Mouse (Mus musculus): ENCODE measurements around the gene Gtf3c1. TPM values are rescaled to one million over a fixed set of nuclear protein-coding genes. Genes with fewer than 3 reads are reported as not detected.

Gtf3c1 gene
- total and polyA plus RNA-seq, 2 experiments from 2014 or later, result 20.9 to 72.0 TPM

DNA sequence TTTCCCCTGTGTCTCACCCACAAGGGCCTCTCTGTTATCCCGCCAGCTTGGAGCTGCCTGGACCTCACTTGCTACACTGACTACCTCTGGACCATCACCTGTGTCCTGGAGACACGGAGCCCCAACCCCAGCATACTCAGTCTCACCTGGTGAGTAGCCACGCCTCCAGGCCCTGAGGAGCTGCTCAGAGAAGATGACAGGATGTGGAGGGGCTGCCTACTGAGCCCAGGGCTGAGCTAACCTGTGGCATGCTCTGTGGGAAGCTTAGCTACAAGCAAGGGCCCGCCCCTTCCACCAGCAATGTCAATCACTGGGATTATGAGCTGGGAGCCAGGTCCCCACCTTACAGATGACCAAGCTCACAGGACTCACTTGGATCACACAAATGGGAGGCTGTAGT is 82.4 kb downstream of the Gtf3c1 start:
- no peak overlapping the region for H3K9ac ChIP-seq (replicated peaks; ENCODE audit: low read length, poor library complexity, severe bottlenecking)
- no peaks in the 10 kb centered on the region for H3K4me1 ChIP-seq (ENCODE audit: insufficient read depth, low read length)
- WGBS, result 71% methylated on average over 4 of the region's 4 CpGs
- no peaks in the 10 kb centered on the region for H3K27me3 ChIP-seq (ENCODE audit: insufficient read depth, low read length)
- DNase-seq (ENCODE audit: low spot score), result no peak
- H3K27ac ChIP-seq (ENCODE audit: low read depth, low read length), result no peak overlapping the region
- no peaks in the 10 kb centered on the region for H3K9me3 ChIP-seq (ENCODE audit: low read length)
- no peaks in the 10 kb centered on the region for H3K36me3 ChIP-seq (ENCODE audit: insufficient read depth, low read length)
- H3K4me3 ChIP-seq (ENCODE audit: low read depth, low read length), result no peak overlapping the region
- no peak for ATAC-seq (ENCODE audit: low FRiP score)
- no peak overlapping the region for H3K4me2 ChIP-seq (ENCODE audit: low read depth, low read length, poor library complexity, severe bottlenecking)
- TF ChIP-seq CTCF (IDR thresholded peaks at IDR 0.05), result no peak

DNA sequence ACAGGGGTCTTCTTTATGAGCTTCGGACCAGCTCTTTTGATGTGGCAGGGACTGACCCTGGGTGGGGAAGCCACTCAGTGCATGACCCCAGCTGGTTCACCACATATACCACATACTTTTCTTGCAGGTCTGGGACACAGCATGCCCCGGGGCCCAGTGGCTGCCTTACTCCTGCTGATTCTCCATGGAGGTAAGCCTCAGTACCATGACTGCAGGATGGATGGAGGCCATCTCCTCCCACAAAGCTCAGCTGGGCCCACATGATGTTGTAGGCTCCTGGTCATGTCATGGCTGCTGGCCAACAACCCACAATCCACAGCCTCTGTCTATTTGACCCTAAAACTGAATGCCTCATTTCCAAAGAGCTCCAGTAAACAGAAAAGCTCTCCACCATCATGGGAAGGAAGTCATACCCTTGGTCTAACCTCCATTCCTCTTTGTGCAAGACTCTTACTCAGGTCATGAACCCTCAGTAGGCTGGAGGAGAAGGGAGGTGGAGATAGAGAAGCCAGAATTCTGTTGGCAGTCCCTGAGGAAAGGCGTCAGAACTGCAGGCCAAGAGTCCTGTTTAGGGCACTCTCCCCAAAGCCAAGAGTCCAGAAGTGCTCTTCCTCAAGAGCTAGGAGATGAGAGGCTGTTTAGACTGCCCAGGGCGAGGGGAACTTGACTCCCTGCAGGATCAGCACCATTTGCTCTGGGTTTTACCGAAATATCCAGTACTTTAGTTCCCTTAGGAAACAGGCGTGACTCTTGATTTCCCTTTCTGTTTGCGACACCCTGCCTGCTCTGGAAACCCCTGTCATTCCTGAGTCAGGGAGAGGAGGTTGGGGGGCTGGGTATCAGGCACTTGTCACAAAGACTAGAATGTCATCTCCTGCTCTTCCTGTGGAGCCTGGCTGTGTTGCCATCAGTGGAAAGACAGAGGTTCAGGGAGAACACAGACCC is 84.6 kb downstream of the Gtf3c1 start:
- WGBS, result 82% methylated on average over 7 of the region's 7 CpGs
- H3K27me3 ChIP-seq (ENCODE audit: insufficient read depth, low read length), result no peaks in the 10 kb centered on the region
- H3K4me2 ChIP-seq (ENCODE audit: low read depth, low read length, poor library complexity, severe bottlenecking), result no peak overlapping the region
- H3K27ac ChIP-seq (ENCODE audit: low read depth, low read length), result no peak overlapping the region
- DNase-seq (ENCODE audit: low spot score) (no peak), ATAC-seq (ENCODE audit: low FRiP score) (no peak)
- H3K4me1 ChIP-seq (ENCODE audit: insufficient read depth, low read length), result no peaks in the 10 kb centered on the region
- TF ChIP-seq CTCF (IDR thresholded peaks at IDR 0.05), result no peak
- no peak overlapping the region for H3K9ac ChIP-seq (replicated peaks; ENCODE audit: low read length, poor library complexity, severe bottlenecking)
- no peaks in the 10 kb centered on the region for H3K36me3 ChIP-seq (ENCODE audit: insufficient read depth, low read length)
- no peaks in the 10 kb centered on the region for H3K9me3 ChIP-seq (ENCODE audit: low read length)
- H3K4me3 ChIP-seq (ENCODE audit: low read depth, low read length), result no peak overlapping the region

DNA sequence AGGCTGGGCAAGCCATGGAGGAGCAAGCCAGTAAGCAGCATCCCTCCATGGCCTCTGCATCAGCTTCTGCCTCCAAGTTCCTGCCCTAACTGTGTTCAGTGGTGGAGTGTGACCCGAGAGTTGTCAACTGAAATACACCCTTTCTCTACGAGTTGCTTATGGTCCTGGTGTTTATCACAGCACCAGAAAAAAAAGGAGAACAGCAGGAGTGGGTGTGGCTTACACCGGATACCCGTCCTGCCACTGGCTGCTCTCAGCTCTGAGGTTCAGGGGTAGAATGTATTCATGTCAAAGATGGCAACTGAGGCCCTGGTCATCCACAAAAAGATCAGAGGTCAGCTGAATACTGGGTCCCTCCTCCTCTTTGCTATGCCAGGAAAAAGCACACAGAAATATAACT is 87.5 kb downstream of the Gtf3c1 start:
- Histone ChIP-seq H3K27ac (ENCODE audit: low read depth, low read length) (no peak overlapping the region), H3K4me1 (ENCODE audit: insufficient read depth, low read length) (no peaks in the 10 kb centered on the region), H3K4me2 (ENCODE audit: low read depth, low read length, poor library complexity, severe bottlenecking) (no peak overlapping the region), H3K27me3 (ENCODE audit: insufficient read depth, low read length) (no peaks in the 10 kb centered on the region), H3K36me3 (ENCODE audit: insufficient read depth, low read length) (no peaks in the 10 kb centered on the region), H3K4me3 (ENCODE audit: low read depth, low read length) (no peak overlapping the region), H3K9me3 (ENCODE audit: low read length) (no peaks in the 10 kb centered on the region), H3K9ac (replicated peaks; ENCODE audit: low read length, poor library complexity, severe bottlenecking) (no peak overlapping the region)
- TF ChIP-seq CTCF (IDR thresholded peaks at IDR 0.05), result no peak
- 69% methylated on average over 4 of the region's 4 CpGs for WGBS
- ATAC-seq (ENCODE audit: low FRiP score) (no peak), DNase-seq (ENCODE audit: low spot score) (no peak)

DNA sequence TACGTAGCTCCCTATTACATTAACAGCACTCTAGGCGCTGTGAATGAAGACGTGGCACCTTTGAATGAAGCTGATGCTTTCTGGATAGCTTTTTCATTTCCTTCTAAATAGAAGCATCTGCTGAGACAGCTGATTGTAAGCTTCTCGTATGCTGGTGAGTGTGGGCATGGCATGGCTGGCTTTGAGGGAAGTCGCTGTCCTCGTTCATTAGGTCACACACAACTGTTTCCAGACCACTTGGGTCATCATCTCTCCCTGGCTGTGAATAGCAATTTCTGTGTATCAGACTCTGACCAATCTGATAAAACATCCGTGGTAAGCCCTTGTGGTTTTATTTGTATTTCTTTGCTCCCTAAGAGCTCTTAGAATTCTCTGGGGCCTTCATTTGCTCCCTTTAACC is 89.6 kb downstream of the Gtf3c1 start:
- WGBS, result 87% methylated on average over 7 of the region's 7 CpGs
- Histone ChIP-seq H3K9me3 (ENCODE audit: low read length) (no peaks in the 10 kb centered on the region), H3K36me3 (ENCODE audit: insufficient read depth, low read length) (no peaks in the 10 kb centered on the region), H3K4me2 (ENCODE audit: low read depth, low read length, poor library complexity, severe bottlenecking) (no peak overlapping the region), H3K27me3 (ENCODE audit: insufficient read depth, low read length) (no peaks in the 10 kb centered on the region), H3K27ac (ENCODE audit: low read depth, low read length) (no peak overlapping the region), H3K4me3 (ENCODE audit: low read depth, low read length) (no peak overlapping the region), H3K9ac (replicated peaks; ENCODE audit: low read length, poor library complexity, severe bottlenecking) (no peak overlapping the region), H3K4me1 (ENCODE audit: insufficient read depth, low read length) (no peaks in the 10 kb centered on the region)
- TF ChIP-seq CTCF (IDR thresholded peaks at IDR 0.05), result no peak
- DNase-seq (ENCODE audit: low spot score) (no peak), ATAC-seq (ENCODE audit: low FRiP score) (no peak)

DNA sequence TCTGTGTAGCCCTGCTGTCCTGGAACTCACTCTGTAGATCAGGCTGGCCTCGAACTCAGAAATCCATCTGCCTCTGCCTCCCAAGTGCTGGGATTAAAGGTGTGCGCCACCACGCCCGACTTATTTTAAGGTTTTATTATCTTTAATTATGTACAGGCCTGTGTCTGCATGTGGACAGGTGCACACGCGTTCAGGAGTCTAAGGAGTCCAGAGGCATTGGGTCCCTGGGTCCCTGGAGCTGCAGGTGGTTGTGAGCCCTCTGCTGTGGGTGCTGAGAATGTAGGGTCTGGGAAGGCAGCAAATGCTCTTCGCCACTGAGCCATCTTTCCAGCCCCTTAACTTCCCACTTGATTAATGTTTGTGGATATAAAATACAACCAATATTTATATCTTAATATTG is 92.1 kb downstream of the Gtf3c1 start:
- no peaks in the 10 kb centered on the region for H3K9me3 ChIP-seq (ENCODE audit: low read length)
- DNase-seq (ENCODE audit: low spot score), result no peak
- WGBS, result 90% methylated on average over 7 of the region's 7 CpGs

DNA sequence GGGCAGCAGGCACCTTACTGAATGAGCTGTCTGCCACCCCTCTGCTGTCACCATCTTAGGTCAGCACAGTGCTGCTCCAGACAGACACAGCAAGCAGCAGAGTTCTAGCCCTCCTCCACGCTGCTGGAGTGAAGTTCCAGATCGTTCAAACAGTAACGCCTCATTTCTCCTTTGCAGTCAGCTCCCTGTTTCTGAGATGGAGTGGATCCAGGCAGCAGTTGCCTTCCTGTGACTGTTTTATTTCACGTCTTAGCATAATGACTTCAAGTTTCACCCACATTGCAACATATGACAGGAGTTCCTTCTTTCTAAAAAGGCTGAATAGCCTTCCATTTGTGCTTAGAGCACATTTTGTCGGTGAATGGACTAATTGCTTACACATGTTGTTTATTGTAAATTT is 94.0 kb downstream of the Gtf3c1 start:
- H3K4me3 ChIP-seq (ENCODE audit: low read depth, low read length), result no peak overlapping the region

More for the DNA sequence above, 92.1 kb downstream of the Gtf3c1 start:
- no peak overlapping the region for H3K9ac ChIP-seq (replicated peaks; ENCODE audit: low read length, poor library complexity, severe bottlenecking)
- no peak overlapping the region for H3K27ac ChIP-seq (ENCODE audit: low read depth, low read length)
- H3K4me1 ChIP-seq (ENCODE audit: insufficient read depth, low read length), result no peaks in the 10 kb centered on the region
- no peaks in the 10 kb centered on the region for H3K27me3 ChIP-seq (ENCODE audit: insufficient read depth, low read length)
- no peak overlapping the region for H3K4me3 ChIP-seq (ENCODE audit: low read depth, low read length)
- no peak for TF ChIP-seq CTCF (IDR thresholded peaks at IDR 0.05)
- no peak for ATAC-seq (ENCODE audit: low FRiP score)
- no peak overlapping the region for H3K4me2 ChIP-seq (ENCODE audit: low read depth, low read length, poor library complexity, severe bottlenecking)
- H3K36me3 ChIP-seq (ENCODE audit: insufficient read depth, low read length), result no peaks in the 10 kb centered on the region

More for the DNA sequence above, 94.0 kb downstream of the Gtf3c1 start:
- Histone ChIP-seq H3K27me3 (ENCODE audit: insufficient read depth, low read length) (no peaks in the 10 kb centered on the region), H3K27ac (ENCODE audit: low read depth, low read length) (no peak overlapping the region), H3K36me3 (ENCODE audit: insufficient read depth, low read length) (no peaks in the 10 kb centered on the region), H3K9me3 (ENCODE audit: low read length) (no peaks in the 10 kb centered on the region), H3K4me2 (ENCODE audit: low read depth, low read length, poor library complexity, severe bottlenecking) (no peak overlapping the region), H3K9ac (replicated peaks; ENCODE audit: low read length, poor library complexity, severe bottlenecking) (no peak overlapping the region), H3K4me1 (ENCODE audit: insufficient read depth, low read length) (no peaks in the 10 kb centered on the region)
- DNase-seq (ENCODE audit: low spot score) (no peak), ATAC-seq (ENCODE audit: low FRiP score) (no peak)
- no peak for TF ChIP-seq CTCF (IDR thresholded peaks at IDR 0.05)
- WGBS, result 89% methylated on average over 5 of the region's 5 CpGs

Measured in midbrain, postnatal 0 days (tissue).